Mouse (Mus musculus): Measurements from ENCODE around the gene Ldb3. TPM values are rescaled to one million over a fixed set of nuclear protein-coding genes. Genes with fewer than 3 reads are reported as not detected.

The Ldb3 gene
- total and polyA plus RNA-seq, 2 experiments from 2014 or later: 1.3 to 1.7 TPM

- Histone ChIP-seq H3K4me3 (ENCODE audit: low read length) (peak overlapping the region; percentile 79), H3K9ac (replicated peaks; ENCODE audit: low read length) (peak overlapping the region; percentile 90), H3K36me3 (ENCODE audit: insufficient read depth, low read length) (no peaks in the 10 kb centered on the region), H3K4me1 (ENCODE audit: insufficient read depth, low read length) (no peaks in the 10 kb centered on the region), H3K9me3 (ENCODE audit: low read length) (no peaks in the 10 kb centered on the region), H3K27ac (peak overlapping the region; percentile 89), H3K4me2 (ENCODE audit: low read depth, low read length) (peak overlapping the region; percentile 88), H3K27me3 (ENCODE audit: insufficient read depth, low read length) (no peaks in the 10 kb centered on the region)
- under 1% methylated on average over 54 of the region's 55 CpGs for WGBS
- peak; percentile 96 for ATAC-seq
- DNase-seq (ENCODE audit: low spot score): peak; percentile 93
- TF ChIP-seq CTCF (IDR thresholded peaks at IDR 0.05; ENCODE audit: low read depth): peak; percentile 84
These were observed 39.3 kb downstream of the Ldb3 start for GRCm38 (mm10) chr14:34549004-34549671.

GRCm38 (mm10) chr14:34548391-34549001 lies 40.0 kb downstream of the Ldb3 start:
- H3K9me3 ChIP-seq (ENCODE audit: low read length): no peaks in the 10 kb centered on the region
- peak; percentile 70 for DNase-seq (ENCODE audit: low spot score)
- ATAC-seq: peak; percentile 62
- no peaks in the 10 kb centered on the region for H3K27me3 ChIP-seq (ENCODE audit: insufficient read depth, low read length)
- peak overlapping the region; percentile 79 for H3K4me3 ChIP-seq (ENCODE audit: low read length)
- no peaks in the 10 kb centered on the region for H3K36me3 ChIP-seq (ENCODE audit: insufficient read depth, low read length)
- under 1% methylated on average over 25 of the region's 27 CpGs for WGBS
- no peaks in the 10 kb centered on the region for H3K4me1 ChIP-seq (ENCODE audit: insufficient read depth, low read length)
- H3K4me2 ChIP-seq (ENCODE audit: low read depth, low read length): peak overlapping the region; percentile 88
- TF ChIP-seq CTCF (IDR thresholded peaks at IDR 0.05; ENCODE audit: low read depth): no peak
- H3K27ac ChIP-seq: peak overlapping the region; percentile 89
- peak overlapping the region; percentile 90 for H3K9ac ChIP-seq (replicated peaks; ENCODE audit: low read length)

GRCm38 (mm10) chr14:34544545-34544944 lies 43.9 kb downstream of the Ldb3 start:
- no peak overlapping the region for H3K27ac ChIP-seq
- WGBS: 83% methylated on average over 2 of the region's 2 CpGs
- ATAC-seq (no peak), DNase-seq (ENCODE audit: low spot score) (no peak)
- H3K4me1 ChIP-seq (ENCODE audit: insufficient read depth, low read length): no peaks in the 10 kb centered on the region
- no peaks in the 10 kb centered on the region for H3K36me3 ChIP-seq (ENCODE audit: insufficient read depth, low read length)
- H3K9ac ChIP-seq (replicated peaks; ENCODE audit: low read length): no peak overlapping the region
- no peaks in the 10 kb centered on the region for H3K9me3 ChIP-seq (ENCODE audit: low read length)
- H3K4me3 ChIP-seq (ENCODE audit: low read length): no peak overlapping the region
- H3K27me3 ChIP-seq (ENCODE audit: insufficient read depth, low read length): no peaks in the 10 kb centered on the region
- no peak for TF ChIP-seq CTCF (IDR thresholded peaks at IDR 0.05; ENCODE audit: low read depth)
- no peak overlapping the region for H3K4me2 ChIP-seq (ENCODE audit: low read depth, low read length)

DNA sequence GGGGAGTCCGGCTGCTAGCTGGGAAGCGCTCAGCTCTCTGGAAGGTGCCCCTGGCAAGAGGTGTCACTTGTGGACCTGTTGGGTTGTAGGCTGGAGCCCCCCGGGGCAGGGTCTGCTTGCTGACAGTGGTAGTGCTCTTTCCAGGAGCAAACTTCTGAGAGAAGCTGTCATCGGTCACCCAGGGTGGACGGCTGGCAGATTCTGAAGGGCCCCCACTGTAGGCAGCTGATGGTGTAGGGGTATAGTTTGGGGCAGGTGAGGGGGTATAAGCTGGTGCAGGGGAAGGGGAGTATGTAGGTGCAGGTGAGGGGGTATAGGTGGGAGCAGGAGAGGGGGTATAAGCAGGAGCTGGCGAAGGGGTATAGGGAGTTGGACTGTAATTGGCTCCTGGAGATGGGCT lies 44.5 kb downstream of the Ldb3 start:
- H3K4me1 ChIP-seq (ENCODE audit: insufficient read depth, low read length): no peaks in the 10 kb centered on the region
- no peak overlapping the region for H3K4me2 ChIP-seq (ENCODE audit: low read depth, low read length)
- 87% methylated on average over 6 of the region's 6 CpGs for WGBS
- no peaks in the 10 kb centered on the region for H3K9me3 ChIP-seq (ENCODE audit: low read length)
- no peak for TF ChIP-seq CTCF (IDR thresholded peaks at IDR 0.05; ENCODE audit: low read depth)
- no peaks in the 10 kb centered on the region for H3K36me3 ChIP-seq (ENCODE audit: insufficient read depth, low read length)
- H3K27ac ChIP-seq: no peak overlapping the region
- no peaks in the 10 kb centered on the region for H3K27me3 ChIP-seq (ENCODE audit: insufficient read depth, low read length)
- H3K9ac ChIP-seq (replicated peaks; ENCODE audit: low read length): no peak overlapping the region
- H3K4me3 ChIP-seq (ENCODE audit: low read length): no peak overlapping the region
- no peak for ATAC-seq
- no peak for DNase-seq (ENCODE audit: low spot score)

GRCm38 (mm10) chr14:34543596-34543995 lies 44.9 kb downstream of the Ldb3 start:
- no peak overlapping the region for H3K4me2 ChIP-seq (ENCODE audit: low read depth, low read length)
- no peak overlapping the region for H3K9ac ChIP-seq (replicated peaks; ENCODE audit: low read length)
- H3K9me3 ChIP-seq (ENCODE audit: low read length): no peaks in the 10 kb centered on the region
- H3K4me1 ChIP-seq (ENCODE audit: insufficient read depth, low read length): no peaks in the 10 kb centered on the region
- no peak for DNase-seq (ENCODE audit: low spot score)
- H3K27me3 ChIP-seq (ENCODE audit: insufficient read depth, low read length): no peaks in the 10 kb centered on the region
- H3K4me3 ChIP-seq (ENCODE audit: low read length): no peak overlapping the region
- H3K27ac ChIP-seq: no peak overlapping the region
- no peak for TF ChIP-seq CTCF (IDR thresholded peaks at IDR 0.05; ENCODE audit: low read depth)
- no peak for ATAC-seq
- 69% methylated on average over 6 of the region's 6 CpGs for WGBS
- no peaks in the 10 kb centered on the region for H3K36me3 ChIP-seq (ENCODE audit: insufficient read depth, low read length)

DNA sequence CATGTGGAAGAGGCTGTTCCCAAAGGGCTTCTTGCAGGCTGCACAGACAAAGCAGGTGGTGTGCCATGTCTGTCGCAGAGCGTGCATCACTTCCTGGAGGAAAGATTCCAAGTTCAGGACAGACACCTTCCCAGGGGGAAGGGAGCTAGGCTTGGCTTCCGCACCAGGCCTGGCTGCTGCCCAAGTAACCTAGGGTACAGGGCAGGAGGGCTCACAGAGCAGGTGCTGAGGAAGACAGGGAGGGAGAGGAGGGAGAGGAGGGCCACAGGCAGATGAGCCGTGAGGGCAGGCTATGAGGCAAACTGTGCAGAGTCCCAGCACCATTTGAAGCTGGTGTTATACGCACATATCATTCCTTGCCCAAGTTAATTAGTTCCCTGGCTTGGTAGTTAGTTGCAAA lies 46.6 kb downstream of the Ldb3 start:
- TF ChIP-seq CTCF (IDR thresholded peaks at IDR 0.05; ENCODE audit: low read depth): no peak
- no peaks in the 10 kb centered on the region for H3K36me3 ChIP-seq (ENCODE audit: insufficient read depth, low read length)
- H3K27me3 ChIP-seq (ENCODE audit: insufficient read depth, low read length): no peaks in the 10 kb centered on the region
- H3K27ac ChIP-seq: no peak overlapping the region
- no peaks in the 10 kb centered on the region for H3K4me1 ChIP-seq (ENCODE audit: insufficient read depth, low read length)
- WGBS: 59% methylated on average over 5 of the region's 5 CpGs
- H3K9ac ChIP-seq (replicated peaks; ENCODE audit: low read length): no peak overlapping the region
- ATAC-seq: peak; percentile 55; the same call in 1 of the 2 replicates
- no peak overlapping the region for H3K4me3 ChIP-seq (ENCODE audit: low read length)
- no peak overlapping the region for H3K4me2 ChIP-seq (ENCODE audit: low read depth, low read length)
- DNase-seq (ENCODE audit: low spot score): no peak
- H3K9me3 ChIP-seq (ENCODE audit: low read length): no peaks in the 10 kb centered on the region

DNA sequence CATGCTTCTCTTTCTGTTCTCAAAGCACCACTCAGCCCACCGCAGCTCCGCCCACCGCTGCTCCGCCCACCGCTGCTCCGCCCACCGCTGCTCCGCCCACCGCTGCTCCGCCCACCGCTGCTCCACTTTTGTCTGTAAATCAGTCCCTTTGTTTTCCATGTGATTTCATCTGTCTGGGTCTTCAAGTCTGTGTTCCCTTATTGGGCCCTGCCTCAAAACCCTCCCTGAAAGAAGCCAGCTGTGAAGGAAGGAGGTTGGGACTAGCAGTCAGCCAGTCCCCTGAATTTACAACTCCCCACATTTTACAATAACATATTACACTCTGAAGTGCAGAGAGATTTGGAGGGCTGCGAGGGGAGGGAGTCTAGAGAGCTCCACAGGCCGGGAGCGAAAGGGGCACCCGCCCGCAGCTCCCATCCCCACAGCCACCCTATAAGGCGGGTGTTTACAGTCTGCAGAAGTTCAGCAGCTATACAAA lies 47.8 kb downstream of the Ldb3 start:
- TF ChIP-seq CTCF (IDR thresholded peaks at IDR 0.05; ENCODE audit: low read depth): no peak
- Histone ChIP-seq H3K4me1 (ENCODE audit: insufficient read depth, low read length) (no peaks in the 10 kb centered on the region), H3K9ac (replicated peaks; ENCODE audit: low read length) (no peak overlapping the region), H3K4me2 (ENCODE audit: low read depth, low read length) (peak overlapping the region; percentile 21; the same call in 1 of the 2 replicates), H3K27me3 (ENCODE audit: insufficient read depth, low read length) (no peaks in the 10 kb centered on the region), H3K4me3 (ENCODE audit: low read length) (no peak overlapping the region), H3K9me3 (ENCODE audit: low read length) (no peaks in the 10 kb centered on the region), H3K36me3 (ENCODE audit: insufficient read depth, low read length) (no peaks in the 10 kb centered on the region), H3K27ac (no peak overlapping the region)
- ATAC-seq (peak; percentile 38; the same call in 1 of the 2 replicates), DNase-seq (ENCODE audit: low spot score) (no peak)
- 28% methylated on average over 9 of the region's 17 CpGs for WGBS
